Mouse (Mus musculus) mouse trophoblast stem cell (cell line): Measurements from ENCODE around the gene Gabra5.

ENCODE experiments used
- in situ Hi-C, 2 experiments: fragments of 300-500 bp; cut with MseI, MboI; formaldehyde crosslinking; loops; 2 replicates in 1 of 2; 3 replicates in 1 of 2; pipeline ENCODE4 v1.15.1; 2025

Gabra5 gene

GRCm38 (mm10) chr7:57386517-57387340 lies 123.1 kb downstream of the Gabra5 start, which contains the start of gene Gabrg3:
Gene Gabrg3, minus strand, starts transcription at chr7:57387188.
- in situ Hi-C loops = loop anchor here in 1 of 2 experiments (10.0 kb wide), 1 partner anchor 442 kb away; no protein-coding TSS in a partner anchor

GRCm38 (mm10) chr7:57384112-57384511 lies 125.7 kb downstream of the Gabra5 start:
- in situ Hi-C loops = loop anchor here (5.0 to 10.0 kb wide), 2 partner anchors 437 to 439 kb away; no protein-coding TSS in a partner anchor

GRCm38 (mm10) chr7:57366013-57366390 lies 143.9 kb downstream of the Gabra5 start:
- in situ Hi-C loops = no loop called here

GRCm38 (mm10) chr7:57365134-57366012 lies 144.5 kb downstream of the Gabra5 start:
- in situ Hi-C loops = no loop called here

- in situ Hi-C loops = no loop called here
Observed at GRCm38 (mm10) chr7:57363812-57364211, 146.0 kb downstream of the Gabra5 start.

GRCm38 (mm10) chr7:57357871-57358540 lies 151.9 kb downstream of the Gabra5 start:
- in situ Hi-C loops = no loop called here
